Mouse (Mus musculus): ENCODE measurements around the gene Il17d.

Il17d gene
- long read RNA-seq, experiment 1, partial matches to known transcripts: 1 of 4 reads
- long read RNA-seq, experiment 1, other reads (novel, unspliced or antisense): 0 of 4 reads
- long read RNA-seq, experiment 2, partial matches to known transcripts: 1 of 2 reads
- long read RNA-seq, experiment 2, other reads (novel, unspliced or antisense): 0 of 2 reads

- intact Hi-C loops (cut with DNase I): no loop called here
These were observed at the start of gene Il17d for GRCm38 (mm10) chr14:57524671-57525387. Gene Il17d (plus strand): TSS chr14:57524777.

- intact Hi-C loops (cut with DNase I): no loop called here
These were observed 49.5 kb upstream of the Il17d start for GRCm38 (mm10) chr14:57475057-57475456.

- intact Hi-C loops (cut with DNase I): no loop called here
These were observed 42.3 kb upstream of the Il17d start for GRCm38 (mm10) chr14:57482262-57482661.

GRCm38 (mm10) chr14:57484183-57484582 lies 40.4 kb upstream of the Il17d start:
- intact Hi-C loops (cut with DNase I): no loop called here

GRCm38 (mm10) chr14:57489696-57490095 lies 34.9 kb upstream of the Il17d start:
- intact Hi-C loops (cut with DNase I): no loop called here

- intact Hi-C loops (cut with DNase I): no loop called here
These were observed 30.7 kb upstream of the Il17d start for GRCm38 (mm10) chr14:57493840-57494239.

- intact Hi-C loops (cut with DNase I): no loop called here
These were observed 20.8 kb upstream of the Il17d start for GRCm38 (mm10) chr14:57503729-57504128.

- intact Hi-C loops (cut with DNase I): no loop called here
These were observed 15.0 kb upstream of the Il17d start for GRCm38 (mm10) chr14:57509554-57509953.

GRCm38 (mm10) chr14:57515156-57515762 lies 9.3 kb upstream of the Il17d start:
- intact Hi-C loops (cut with DNase I): no loop called here

GRCm38 (mm10) chr14:57517001-57517400 lies 7.6 kb upstream of the Il17d start:
- intact Hi-C loops (cut with DNase I): no loop called here

- intact Hi-C loops (cut with DNase I): no loop called here
These were observed 815 bp upstream of the Il17d start for GRCm38 (mm10) chr14:57523762-57524161.

- intact Hi-C loops (cut with DNase I): no loop called here
These were observed 942 bp downstream of the Il17d start for GRCm38 (mm10) chr14:57525388-57526049.

- intact Hi-C loops (cut with DNase I): no loop called here
These were observed 1.6 kb downstream of the Il17d start for GRCm38 (mm10) chr14:57526050-57526623.

GRCm38 (mm10) chr14:57527122-57527521 lies 2.5 kb downstream of the Il17d start:
- intact Hi-C loops (cut with DNase I): no loop called here

- intact Hi-C loops (cut with DNase I): no loop called here
These were observed 3.0 kb downstream of the Il17d start for GRCm38 (mm10) chr14:57527598-57527997.

GRCm38 (mm10) chr14:57529086-57529785 lies 4.7 kb downstream of the Il17d start:
- intact Hi-C loops (cut with DNase I): no loop called here

GRCm38 (mm10) chr14:57529786-57530515 lies 5.4 kb downstream of the Il17d start:
- intact Hi-C loops (cut with DNase I): loop anchor here (5.0 kb wide), 1 partner anchor 87 kb away; no protein-coding TSS in a partner anchor

- intact Hi-C loops (cut with DNase I): loop anchor here (5.0 kb wide), 1 partner anchor 85 kb away; no protein-coding TSS in a partner anchor
These were observed 8.0 kb downstream of the Il17d start for GRCm38 (mm10) chr14:57532577-57532976.

GRCm38 (mm10) chr14:57533214-57533613 lies 8.6 kb downstream of the Il17d start:
- intact Hi-C loops (cut with DNase I): loop anchor here (5.0 kb wide), 1 partner anchor 84 kb away; no protein-coding TSS in a partner anchor

- intact Hi-C loops (cut with DNase I): loop anchor here (5.0 kb wide), 1 partner anchor 83 kb away; no protein-coding TSS in a partner anchor
These were observed 9.3 kb downstream of the Il17d start for GRCm38 (mm10) chr14:57533841-57534240.
